Mouse (Mus musculus) MEL (cell line): ENCODE results near the gene Nt5c2. TPM values are rescaled to one million over a fixed set of nuclear protein-coding genes. Genes with fewer than 3 reads are reported as not detected.

Source experiments
- DNase-seq: peaks from one replicate; pipeline ENCODE4 v3.0.0; 2011; ENCODE audit warnings: low read depth, low spot score
- H3K27ac ChIP-seq: 2 replicates; pipeline ENCODE4 v1.5.1; 2012; ENCODE audit warnings: low read depth, mild to moderate bottlenecking, control low read depth, low read length, moderate library complexity; ENCODE audit not compliant: control insufficient read depth
- H3K27me3 ChIP-seq, 2 experiments: fragments of 150-350 bp in 1 of 2; sonication (generic) in 1 of 2; 2 replicates each; pipeline ENCODE4 v1.6.1; 2012; ENCODE audit warnings: low read length in 2 of 2, mild to moderate bottlenecking in 2 of 2, improper control_type of control experiment in 1 of 2, moderate library complexity in 1 of 2; ENCODE audit not compliant: insufficient read depth in 2 of 2, control insufficient read depth in 1 of 2
- H3K36me3 ChIP-seq, 2 experiments: 2 replicates each; pipeline ENCODE4 v1.6.1; 2012 to 2014; ENCODE audit warnings: low read length in 2 of 2, improper control_type of control experiment in 1 of 2, inconsistent platforms in 1 of 2, mild to moderate bottlenecking in 1 of 2; ENCODE audit not compliant: insufficient read depth in 2 of 2, control insufficient read depth in 1 of 2
- H3K4me1 ChIP-seq, 2 experiments: fragments of 150-350 bp in 1 of 2; sonication (generic) in 1 of 2; 2 replicates each; pipeline ENCODE4 v1.6.1; 2012; ENCODE audit warnings: low read length in 2 of 2, improper control_type of control experiment in 1 of 2, mild to moderate bottlenecking in 1 of 2; ENCODE audit not compliant: insufficient read depth in 2 of 2, control insufficient read depth in 1 of 2
- H3K4me3 ChIP-seq, 2 experiments: fragments of 150-350 bp in 1 of 2; sonication (generic) in 1 of 2; 2 replicates each; pipeline ENCODE4 v1.5.1; 2012; ENCODE audit warnings: low read depth in 2 of 2, low read length in 2 of 2, mild to moderate bottlenecking in 2 of 2, moderate library complexity in 2 of 2, control low read depth in 1 of 2, improper control_type of control experiment in 1 of 2; ENCODE audit not compliant: control insufficient read depth in 1 of 2, insufficient read depth in 1 of 2
- H3K79me2 ChIP-seq: 2 replicates; pipeline ENCODE4 v1.6.1; 2012; ENCODE audit warnings: mild to moderate bottlenecking, low read length, moderate library complexity; ENCODE audit not compliant: control insufficient read depth, poor library complexity, insufficient read depth
- H3K9ac ChIP-seq: 2 replicates; pipeline ENCODE4 v1.6.1; 2012; ENCODE audit warnings: low read depth, mild to moderate bottlenecking, control low read depth, low read length, moderate library complexity; ENCODE audit not compliant: control insufficient read depth, poor library complexity, severe bottlenecking
- H3K9me3 ChIP-seq: fragments of 150-350 bp; sonication (generic); replicated peaks from 2 replicates; pipeline ENCODE4 v1.6.1; 2012; ENCODE audit warnings: mild to moderate bottlenecking, low read length, improper control_type of control experiment, moderate library complexity; ENCODE audit not compliant: insufficient read depth
- BHLHE40 ChIP-seq: IDR thresholded peaks from 2 replicates; pipeline ENCODE4 v1.6.1; 2012; ENCODE audit warnings: low read depth, mild to moderate bottlenecking, inconsistent platforms, low read length, improper control_type of control experiment, borderline replicate concordance
- CHD1 ChIP-seq: IDR thresholded peaks from 2 replicates; pipeline ENCODE4 v1.6.1; 2012; ENCODE audit warnings: low read depth, mild to moderate bottlenecking, inconsistent platforms, low read length, improper control_type of control experiment
- CTCF ChIP-seq, 3 experiments: IDR thresholded peaks in 2 of 3; conservative IDR thresholded peaks in 1 of 3; 2 replicates each; pipeline ENCODE4 v1.5.1; 2011 to 2012; ENCODE audit warnings: low read length in 3 of 3, low read depth in 2 of 3, mild to moderate bottlenecking in 2 of 3, improper control_type of control experiment in 1 of 3, inconsistent platforms in 1 of 3, mixed read lengths in 1 of 3, moderate library complexity in 1 of 3; ENCODE audit not compliant: control insufficient read depth in 1 of 3, insufficient read depth in 1 of 3, poor library complexity in 1 of 3, severe bottlenecking in 1 of 3
- ELF1 ChIP-seq: IDR thresholded peaks from 2 replicates; pipeline ENCODE4 v1.6.1; 2014; ENCODE audit warnings: low read depth, mild to moderate bottlenecking, inconsistent platforms, low read length, improper control_type of control experiment, moderate library complexity
- EP300 ChIP-seq, 2 experiments: IDR thresholded peaks; 2 replicates each; pipeline ENCODE4 v1.6.1; 2011; ENCODE audit warnings: improper control_type of control experiment in 2 of 2, low read length in 2 of 2, low read depth in 1 of 2, mild to moderate bottlenecking in 1 of 2
- ETS1 ChIP-seq: IDR thresholded peaks from 2 replicates; pipeline ENCODE4 v1.6.1; 2012; ENCODE audit warnings: low read depth, mild to moderate bottlenecking, inconsistent platforms, low read length, improper control_type of control experiment, moderate library complexity
- GATA1 ChIP-seq: IDR thresholded peaks from 2 replicates; pipeline ENCODE4 v1.6.1; 2011; ENCODE audit warnings: low read depth, low read length, improper control_type of control experiment
- JUND ChIP-seq: IDR thresholded peaks from 2 replicates; pipeline ENCODE4 v1.6.1; 2011; ENCODE audit warnings: low read depth, mild to moderate bottlenecking, improper control_type of control experiment, low read length
- MEF2A ChIP-seq: IDR thresholded peaks from 2 replicates; pipeline ENCODE4 v1.6.1; 2014; ENCODE audit warnings: low read depth, mild to moderate bottlenecking, inconsistent platforms, low read length, improper control_type of control experiment; ENCODE audit not compliant: poor library complexity, insufficient replicate concordance, severe bottlenecking; ENCODE audit errors: extremely low read depth
- MYC ChIP-seq: IDR thresholded peaks from 2 replicates; pipeline ENCODE4 v1.6.1; 2011; ENCODE audit warnings: low read depth, mild to moderate bottlenecking, low read length, improper control_type of control experiment, moderate library complexity
- NELFE ChIP-seq: IDR thresholded peaks from 2 replicates; pipeline ENCODE4 v1.6.1; 2011; ENCODE audit warnings: low read depth, low read length, improper control_type of control experiment
- NRF1 ChIP-seq: IDR thresholded peaks from 2 replicates; pipeline ENCODE4 v1.6.1; 2014; ENCODE audit warnings: low read depth, mild to moderate bottlenecking, inconsistent platforms, low read length, improper control_type of control experiment, moderate library complexity; ENCODE audit not compliant: poor library complexity, insufficient read depth, severe bottlenecking
- RCOR1 ChIP-seq: IDR thresholded peaks from 2 replicates; pipeline ENCODE4 v1.6.1; 2012; ENCODE audit warnings: low read depth, mild to moderate bottlenecking, inconsistent platforms, low read length, improper control_type of control experiment
- SMC3 ChIP-seq: IDR thresholded peaks from 2 replicates; pipeline ENCODE4 v1.6.1; 2011; ENCODE audit warnings: low read depth, low read length, improper control_type of control experiment
- TBP ChIP-seq: IDR thresholded peaks from 2 replicates; pipeline ENCODE4 v1.8.0; 2011; ENCODE audit warnings: low read depth, low read length, improper control_type of control experiment
- TCF12 ChIP-seq: IDR thresholded peaks from 2 replicates; pipeline ENCODE4 v1.6.1; 2014; ENCODE audit warnings: low read depth, mild to moderate bottlenecking, inconsistent platforms, low read length, improper control_type of control experiment, moderate library complexity
- USF2 ChIP-seq, 2 experiments: IDR thresholded peaks; 2 replicates each; pipeline ENCODE4 v1.6.1; 2011 to 2012; ENCODE audit warnings: improper control_type of control experiment in 2 of 2, low read length in 2 of 2, borderline replicate concordance in 1 of 2, inconsistent platforms in 1 of 2, low read depth in 1 of 2, mild to moderate bottlenecking in 1 of 2; ENCODE audit not compliant: insufficient read depth in 1 of 2
- ZNF384 ChIP-seq: IDR thresholded peaks from 2 replicates; pipeline ENCODE4 v1.6.1; 2012; ENCODE audit warnings: low read depth, mild to moderate bottlenecking, inconsistent platforms, low read length, improper control_type of control experiment
- polyA plus RNA-seq, 2 experiments: library from polyadenylated mRNA; stranded (reverse) in 1 of 2; unstranded in 1 of 2; fragments of >175 nt in 1 of 2; fragments of >200 nt in 1 of 2; gene quantifications; 2 replicates each; pipeline versions ENCODE4 v1.2.1 to v1.2.4; 2012; ENCODE audit warnings: low replicate concordance in 2 of 2, low read depth in 1 of 2; ENCODE audit not compliant: insufficient read length in 2 of 2, insufficient read depth in 1 of 2, missing spikeins in 1 of 2
- total RNA-seq: library from RNA; depleted of rRNA; stranded (reverse); fragments of 300-350 nt; gene quantifications from 2 replicates; pipeline ENCODE4 v1.2.3, GENCODE M21; 2012

Nt5c2 gene
- total and polyA plus RNA-seq, 3 experiments = 64.6 to 455 (median 147) TPM

GRCm38 (mm10) chr19:47023546-47023945 is 8.6 kb upstream of the Nt5c2 start:
- Histone ChIP-seq H3K9ac (no peak overlapping the region), H3K27me3 (peaks cover 0 to 3% of the 10 kb centered on the region in 2 experiments; a peak in 2 of 4 replicates), H3K79me2 (no peaks in the 10 kb centered on the region), H3K36me3 (no peaks in the 10 kb centered on the region), H3K4me3 (no peak overlapping the region), H3K27ac (no peak overlapping the region), H3K9me3 (no peaks in the 10 kb centered on the region), H3K4me1 (no peaks in the 10 kb centered on the region)
- TF ChIP-seq NRF1 = no peak
- TF ChIP-seq ELF1 = no peak
- no peak for TF ChIP-seq CHD1
- no peak for TF ChIP-seq NELFE
- TF ChIP-seq ZNF384 = no peak
- TF ChIP-seq CTCF (IDR thresholded peaks at IDR 0.05 in 2 of 3, conservative IDR thresholded peaks at IDR 0.05 in 1 of 3; ENCODE audit: control insufficient read depth in 1 of 3, insufficient read depth in 1 of 3, low read depth in 2 of 3, low read length in 3 of 3, poor library complexity in 1 of 3, severe bottlenecking in 1 of 3) = no peak
- TF ChIP-seq USF2 (IDR thresholded peaks at IDR 0.05; ENCODE audit: borderline replicate concordance in 1 of 2, insufficient read depth in 1 of 2, low read depth in 1 of 2, low read length in 2 of 2) = no peak
- no peak for TF ChIP-seq ETS1
- TF ChIP-seq MYC = no peak
- no peak for TF ChIP-seq BHLHE40
- TF ChIP-seq EP300 (IDR thresholded peaks at IDR 0.05; ENCODE audit: low read depth in 1 of 2, low read length in 2 of 2) = no peak
- no peak for TF ChIP-seq RCOR1
- no peak for TF ChIP-seq SMC3
- TF ChIP-seq JUND = no peak
- no peak for TF ChIP-seq MEF2A
- TF ChIP-seq TCF12 = no peak
- DNase-seq = no peak

- no peaks in the 10 kb centered on the region for H3K9me3 ChIP-seq
Measured at GRCm38 (mm10) chr19:47022709-47023108, 7.8 kb upstream of the Nt5c2 start.

More at GRCm38 (mm10) chr19:47022709-47023108, 7.8 kb upstream of the Nt5c2 start:
- Histone ChIP-seq H3K36me3 (no peaks in the 10 kb centered on the region), H3K27ac (no peak overlapping the region), H3K79me2 (no peaks in the 10 kb centered on the region)
- TF ChIP-seq CHD1 = no peak
- 0 out of 2 replicates have a peak, but pooled peaks have one; percentile 15 for TF ChIP-seq GATA1
- TF ChIP-seq EP300 (IDR thresholded peaks at IDR 0.05; ENCODE audit: low read depth in 1 of 2, low read length in 2 of 2) = peak; percentile 57
- TF ChIP-seq TBP = 0 out of 2 replicates have a peak, but pooled peaks have one; percentile 48
- TF ChIP-seq, all 39 proteins: peak for 3
- Histone ChIP-seq H3K4me3 (no peak overlapping the region), H3K4me1 (no peaks in the 10 kb centered on the region), H3K27me3 (peaks cover 0 to 4% of the 10 kb centered on the region in 2 experiments; a peak in 2 of 4 replicates), H3K9ac (no peak overlapping the region)
- peak; percentile 72 for DNase-seq
